Mouse (Mus musculus): ENCODE measurements at regions not wholly inside any gene's neighbourhood (a gene's known extent, or its start where the extent isn't known, plus 50 kb on each side); places are given as distances from the start of the nearest gene placed in this dataset.

DNA sequence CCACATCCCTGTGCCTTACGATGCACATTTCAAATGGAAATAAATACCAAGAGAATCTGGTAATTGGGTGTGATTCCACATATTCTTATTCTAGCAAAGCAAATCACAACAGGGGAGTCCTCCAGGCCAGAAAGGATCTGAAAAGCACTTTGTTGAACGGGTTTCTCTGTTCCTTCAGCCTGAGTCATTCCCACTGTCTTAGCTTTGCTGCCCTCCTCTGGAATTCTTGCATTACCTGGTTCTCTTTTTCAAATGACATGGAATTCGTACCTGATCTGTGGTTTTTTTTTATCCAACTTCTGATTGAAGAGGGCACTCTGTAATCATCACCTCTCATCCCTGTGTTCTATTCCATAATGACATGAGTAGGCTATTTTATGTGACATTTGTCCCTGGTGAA is 200.9 kb downstream of the Lurap1l start:
- DNase-seq (ENCODE audit: low read depth, low spot score), result no peak
- H3K36me3 ChIP-seq (ENCODE audit: control insufficient read depth in 1 of 2, insufficient read depth in 2 of 2, low read length in 2 of 2), result no peaks in the 10 kb centered on the region
- H3K27ac ChIP-seq (ENCODE audit: control insufficient read depth, low read depth, low read length), result no peak overlapping the region
- no peaks in the 10 kb centered on the region for H3K4me1 ChIP-seq (ENCODE audit: control insufficient read depth in 1 of 2, insufficient read depth in 2 of 2, low read length in 2 of 2)
- no peaks in the 10 kb centered on the region for H3K27me3 ChIP-seq (ENCODE audit: control insufficient read depth in 1 of 2, insufficient read depth in 2 of 2, low read length in 2 of 2)
- no peak overlapping the region for H3K9ac ChIP-seq (ENCODE audit: control insufficient read depth, low read depth, low read length, poor library complexity, severe bottlenecking)
- H3K4me3 ChIP-seq (ENCODE audit: control insufficient read depth in 1 of 2, insufficient read depth in 1 of 2, low read depth in 2 of 2, low read length in 2 of 2), result no peak overlapping the region
- H3K9me3 ChIP-seq (replicated peaks; ENCODE audit: insufficient read depth, low read length), result no peaks in the 10 kb centered on the region
- TF ChIP-seq USF2 (IDR thresholded peaks at IDR 0.05; ENCODE audit: borderline replicate concordance in 1 of 2, insufficient read depth in 1 of 2, low read depth in 1 of 2, low read length in 2 of 2) (no peak), MYB (IDR thresholded peaks at IDR 0.05; ENCODE audit: low read depth, low read length) (no peak), MAZ (IDR thresholded peaks at IDR 0.05; ENCODE audit: low read depth, low read length) (no peak), ELF1 (IDR thresholded peaks at IDR 0.05; ENCODE audit: low read depth, low read length) (no peak), MXI1 (IDR thresholded peaks at IDR 0.05; ENCODE audit: low read depth, low read length) (no peak)
- no peaks in the 10 kb centered on the region for H3K79me2 ChIP-seq (ENCODE audit: control insufficient read depth, insufficient read depth, low read length, poor library complexity)

DNA sequence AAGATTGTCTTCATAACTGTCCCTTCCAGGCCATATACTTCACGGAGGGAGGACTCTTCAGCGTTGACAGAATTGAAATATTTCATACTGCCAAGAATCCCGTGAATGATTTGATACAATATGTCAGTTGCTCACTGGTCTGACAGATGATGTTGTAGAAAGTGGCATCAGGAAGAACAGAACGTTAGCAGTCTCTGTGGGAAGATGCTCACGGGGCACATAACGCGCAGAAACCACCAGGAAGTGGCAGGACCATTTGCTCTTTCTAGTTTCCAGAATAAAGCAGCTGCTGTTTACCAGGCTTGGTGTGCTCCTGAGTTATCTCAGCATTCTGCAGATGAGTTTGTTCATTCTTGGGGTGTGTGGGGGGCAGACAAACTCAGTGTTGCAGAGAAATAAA is 206.0 kb downstream of the Lurap1l start:
- Histone ChIP-seq H3K36me3 (ENCODE audit: control insufficient read depth in 1 of 2, insufficient read depth in 2 of 2, low read length in 2 of 2) (no peaks in the 10 kb centered on the region), H3K4me3 (ENCODE audit: control insufficient read depth in 1 of 2, insufficient read depth in 1 of 2, low read depth in 2 of 2, low read length in 2 of 2) (no peak overlapping the region), H3K4me1 (ENCODE audit: control insufficient read depth in 1 of 2, insufficient read depth in 2 of 2, low read length in 2 of 2) (no peaks in the 10 kb centered on the region), H3K27ac (ENCODE audit: control insufficient read depth, low read depth, low read length) (no peak overlapping the region), H3K27me3 (ENCODE audit: control insufficient read depth in 1 of 2, insufficient read depth in 2 of 2, low read length in 2 of 2) (no peaks in the 10 kb centered on the region), H3K9me3 (replicated peaks; ENCODE audit: insufficient read depth, low read length) (no peaks in the 10 kb centered on the region), H3K9ac (ENCODE audit: control insufficient read depth, low read depth, low read length, poor library complexity, severe bottlenecking) (no peak overlapping the region), H3K79me2 (ENCODE audit: control insufficient read depth, insufficient read depth, low read length, poor library complexity) (no peaks in the 10 kb centered on the region)
- DNase-seq (ENCODE audit: low read depth, low spot score), result no peak
- TF ChIP-seq BHLHE40 (IDR thresholded peaks at IDR 0.05; ENCODE audit: borderline replicate concordance, low read depth, low read length), result no peak
- no peak for TF ChIP-seq RCOR1 (IDR thresholded peaks at IDR 0.05; ENCODE audit: low read depth, low read length)

- DNase-seq (ENCODE audit: low read depth, low spot score), result no peak
- no peak overlapping the region for H3K27ac ChIP-seq (ENCODE audit: control insufficient read depth, low read depth, low read length)
- H3K4me3 ChIP-seq (ENCODE audit: control insufficient read depth in 1 of 2, insufficient read depth in 1 of 2, low read depth in 2 of 2, low read length in 2 of 2), result no peak overlapping the region
- no peaks in the 10 kb centered on the region for H3K36me3 ChIP-seq (ENCODE audit: control insufficient read depth in 1 of 2, insufficient read depth in 2 of 2, low read length in 2 of 2)
- no peak for TF ChIP-seq CHD2 (IDR thresholded peaks at IDR 0.05; ENCODE audit: low read length)
- no peak for TF ChIP-seq SMC3 (IDR thresholded peaks at IDR 0.05; ENCODE audit: low read depth, low read length)
- TF ChIP-seq NRF1 (IDR thresholded peaks at IDR 0.05; ENCODE audit: insufficient read depth, low read depth, low read length, poor library complexity, severe bottlenecking), result no peak
- no peak for TF ChIP-seq POLR2AphosphoS2 (IDR thresholded peaks at IDR 0.05; ENCODE audit: low read length)
- no peak for TF ChIP-seq MEF2A (IDR thresholded peaks at IDR 0.05; ENCODE audit: extremely low read depth, insufficient replicate concordance, low read depth, low read length, poor library complexity, severe bottlenecking)
- TF ChIP-seq ZMIZ1 (IDR thresholded peaks at IDR 0.05; ENCODE audit: low read depth, low read length), result no peak
- no peak for TF ChIP-seq HCFC1 (IDR thresholded peaks at IDR 0.05; ENCODE audit: low read depth, low read length)
- no peak for TF ChIP-seq MAFK (IDR thresholded peaks at IDR 0.05; ENCODE audit: borderline replicate concordance, low read depth, low read length)
- no peak for TF ChIP-seq RAD21 (IDR thresholded peaks at IDR 0.05; ENCODE audit: low read depth, low read length)
- TF ChIP-seq E2F4 (IDR thresholded peaks at IDR 0.05; ENCODE audit: borderline replicate concordance, low read depth, low read length), result no peak
- no peak for TF ChIP-seq TCF12 (IDR thresholded peaks at IDR 0.05; ENCODE audit: low read depth, low read length)
- H3K9me3 ChIP-seq (replicated peaks; ENCODE audit: insufficient read depth, low read length), result no peaks in the 10 kb centered on the region
- no peak overlapping the region for H3K9ac ChIP-seq (ENCODE audit: control insufficient read depth, low read depth, low read length, poor library complexity, severe bottlenecking)
- H3K27me3 ChIP-seq (ENCODE audit: control insufficient read depth in 1 of 2, insufficient read depth in 2 of 2, low read length in 2 of 2), result no peaks in the 10 kb centered on the region
- H3K4me1 ChIP-seq (ENCODE audit: control insufficient read depth in 1 of 2, insufficient read depth in 2 of 2, low read length in 2 of 2), result no peaks in the 10 kb centered on the region
- no peaks in the 10 kb centered on the region for H3K79me2 ChIP-seq (ENCODE audit: control insufficient read depth, insufficient read depth, low read length, poor library complexity)
These were observed 213.7 kb downstream of the Lurap1l start for GRCm38 (mm10) chr4:81124155-81124554.

Measured in MEL (cell line).